Mouse (Mus musculus) kidney, postnatal 0 days (tissue): Measurements from ENCODE around the gene Kdm5b. TPM values are rescaled to one million over a fixed set of nuclear protein-coding genes. Genes with fewer than 3 reads are reported as not detected.

ENCODE experiments used
- ATAC-seq: fragments of 200-750 bp; cut with Nextera tagmentation; replicated peaks from 2 replicates; pipeline ENCODE4 v1.8.0; 2017; ENCODE audit warnings: low read depth, moderate number of reproducible peaks, moderate TSS enrichment, moderate library complexity; ENCODE audit not compliant: low FRiP score
- DNase-seq: peaks from one replicate; pipeline ENCODE4 v3.0.0-alpha.2; 2016; ENCODE audit warnings: low spot score
- H3K27ac ChIP-seq: fragments of 300-500 bp; sonication (generic); 2 replicates; pipeline ENCODE4 v1.5.1; 2014; ENCODE audit warnings: mild to moderate bottlenecking
- H3K27me3 ChIP-seq: fragments of 300-500 bp; sonication (generic); 2 replicates; pipeline ENCODE4 v1.6.1; 2014; ENCODE audit warnings: low read length, mixed read lengths; ENCODE audit not compliant: insufficient read depth
- H3K36me3 ChIP-seq: fragments of 300-500 bp; sonication (generic); 2 replicates; pipeline ENCODE4 v1.6.1; 2014; ENCODE audit warnings: low read length, mixed read lengths; ENCODE audit not compliant: insufficient read depth
- H3K4me1 ChIP-seq: fragments of 300-500 bp; sonication (generic); replicated peaks from 2 replicates; pipeline ENCODE4 v1.6.1; 2014; ENCODE audit warnings: antibody characterized with exemption, low read length, mixed read lengths; ENCODE audit not compliant: insufficient read depth
- H3K4me2 ChIP-seq: fragments of 300-500 bp; sonication (generic); 2 replicates; pipeline ENCODE4 v1.6.1; 2014; ENCODE audit warnings: mild to moderate bottlenecking, low read length, moderate library complexity, mixed read lengths
- H3K4me3 ChIP-seq: fragments of 300-500 bp; sonication (generic); replicated peaks from 2 replicates; pipeline ENCODE4 v1.5.1; 2014; ENCODE audit warnings: low read depth, low read length
- H3K9ac ChIP-seq: fragments of 300-500 bp; sonication (generic); 2 replicates; pipeline ENCODE4 v1.6.1; 2014; ENCODE audit warnings: low read depth, low read length
- H3K9me3 ChIP-seq: fragments of 300-500 bp; sonication (generic); replicated peaks from 2 replicates; pipeline ENCODE4 v1.6.1; 2016; ENCODE audit warnings: low read length, inconsistent platforms, mixed read lengths
- CTCF ChIP-seq: IDR thresholded peaks from 2 replicates; pipeline ENCODE4 v1.5.1; 2016; ENCODE audit warnings: antibody characterized with exemption, low read depth, mild to moderate bottlenecking, moderate library complexity
- WGBS: fragments of 180-500 bp; shearing (Covaris S2); extraction: QIAGEN DNeasy Blood & Tissue Kit; methylation state at CpG from one replicate; pipeline ENCODE4 v1.1.7; 2014; 5-methylcytosine and 5-hydroxymethylcytosine counted together
- polyA plus RNA-seq: library from polyadenylated mRNA; unstranded; fragments of >200 nt; fragmentation: Nextera tagmentation; extraction: Ambion mirVana; gene quantifications from 2 replicates; pipeline ENCODE4 v1.2.1, GENCODE M21; 2015

Kdm5b gene
- polyA plus RNA-seq, 1 experiment from 2014 or later: 40.2 TPM

GRCm38 (mm10) chr1:134597339-134598054, 37.5 kb downstream of the Kdm5b start:
- TF ChIP-seq CTCF: no peak
- 84% methylated on average over 9 of the region's 9 CpGs for WGBS
- ATAC-seq (no peak), DNase-seq (no peak)
- H3K4me1 ChIP-seq: no peaks in the 10 kb centered on the region
- H3K9ac ChIP-seq: no peak overlapping the region
- H3K27ac ChIP-seq: no peak overlapping the region
- no peaks in the 10 kb centered on the region for H3K27me3 ChIP-seq
- no peaks in the 10 kb centered on the region for H3K9me3 ChIP-seq
- no peak overlapping the region for H3K4me2 ChIP-seq
- peaks cover 53% of the 10 kb centered on the region for H3K36me3 ChIP-seq
- H3K4me3 ChIP-seq: no peak overlapping the region

DNA sequence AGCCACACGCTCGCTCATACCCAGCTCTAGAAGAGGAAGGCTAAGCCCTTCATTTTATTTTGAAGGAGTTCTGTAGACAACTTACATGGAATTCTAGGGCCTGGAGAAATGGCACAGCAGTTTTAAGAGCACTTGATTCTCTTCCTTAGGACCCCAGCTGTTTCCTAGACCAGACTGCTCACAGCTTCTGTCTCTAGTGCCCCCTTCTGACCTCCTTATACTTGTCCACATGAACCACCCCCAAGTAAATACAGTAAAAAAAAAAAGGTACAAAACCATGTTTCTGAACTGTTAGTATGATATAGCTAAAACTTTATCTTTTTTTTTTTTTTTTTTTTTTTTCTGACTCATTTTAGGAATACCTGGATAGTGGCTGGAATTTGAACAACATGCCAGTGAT, 44.1 kb downstream of the Kdm5b start:
- peaks cover 58% of the 10 kb centered on the region for H3K36me3 ChIP-seq

DNA sequence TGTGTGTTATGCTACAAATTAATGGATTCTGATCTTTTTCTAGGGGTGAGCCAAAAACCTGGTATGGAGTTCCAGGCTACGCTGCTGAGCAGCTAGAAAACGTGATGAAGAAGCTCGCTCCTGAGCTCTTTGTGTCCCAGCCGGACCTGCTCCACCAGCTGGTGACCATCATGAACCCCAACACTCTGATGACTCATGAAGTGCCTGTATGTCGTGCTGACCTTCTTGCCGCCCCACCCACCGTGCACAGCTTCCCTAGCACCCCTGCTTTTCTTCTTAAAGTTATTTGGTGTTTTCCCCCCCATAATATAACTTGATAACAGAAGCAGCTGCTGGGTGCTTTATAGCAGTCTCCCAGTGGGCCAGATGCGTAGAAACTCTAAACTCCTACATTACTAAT, 45.7 kb downstream of the Kdm5b start:
- 75% methylated on average over 8 of the region's 8 CpGs for WGBS
- DNase-seq (no peak), ATAC-seq (no peak)
- H3K27me3 ChIP-seq: no peaks in the 10 kb centered on the region
- no peak overlapping the region for H3K4me3 ChIP-seq
- H3K9me3 ChIP-seq: no peaks in the 10 kb centered on the region
- H3K27ac ChIP-seq: no peak overlapping the region
- H3K4me2 ChIP-seq: no peak overlapping the region
- peaks cover 55% of the 10 kb centered on the region for H3K36me3 ChIP-seq
- no peak overlapping the region for H3K9ac ChIP-seq
- no peaks in the 10 kb centered on the region for H3K4me1 ChIP-seq
- no peak for TF ChIP-seq CTCF

More for the DNA sequence above, 44.1 kb downstream of the Kdm5b start:
- Histone ChIP-seq H3K4me3 (no peak overlapping the region), H3K27me3 (no peaks in the 10 kb centered on the region), H3K4me2 (no peak overlapping the region), H3K9ac (no peak overlapping the region), H3K9me3 (no peaks in the 10 kb centered on the region), H3K4me1 (no peaks in the 10 kb centered on the region), H3K27ac (no peak overlapping the region)
- no peak for ATAC-seq
- peak; percentile 29; the same call in 1 of the 2 replicates for TF ChIP-seq CTCF
- DNase-seq: peak; percentile 24
- 96% methylated on average over 2 of the region's 2 CpGs for WGBS

DNA sequence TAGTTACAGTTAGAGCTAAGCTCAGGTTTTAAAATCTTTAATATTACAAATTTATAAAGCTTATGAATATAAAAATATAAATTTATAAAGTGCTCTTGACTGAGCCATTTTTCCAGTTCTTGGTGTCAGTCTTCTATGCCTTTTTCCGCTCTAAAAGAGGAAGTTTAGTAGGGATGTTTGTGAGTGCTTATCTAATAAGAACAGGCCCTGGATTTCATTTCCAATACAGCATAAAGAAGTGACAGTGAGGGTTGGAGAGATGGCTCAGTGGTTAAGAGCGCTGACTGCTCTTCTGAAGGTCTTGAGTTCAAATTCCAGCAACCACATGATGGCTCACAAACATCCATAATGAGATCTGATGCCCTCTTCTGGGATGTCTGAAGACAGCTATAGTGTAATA, 46.4 kb downstream of the Kdm5b start:
- H3K27ac ChIP-seq: no peak overlapping the region
- no peak for TF ChIP-seq CTCF
- no peak for DNase-seq
- peaks cover 49% of the 10 kb centered on the region; the same call in 1 of the 2 replicates for H3K36me3 ChIP-seq
- no peaks in the 10 kb centered on the region for H3K4me1 ChIP-seq
- ATAC-seq: no peak
- 98% methylated on average over 2 of the region's 2 CpGs for WGBS
- no peaks in the 10 kb centered on the region for H3K9me3 ChIP-seq
- H3K9ac ChIP-seq: no peak overlapping the region
- H3K4me2 ChIP-seq: no peak overlapping the region
- no peaks in the 10 kb centered on the region for H3K27me3 ChIP-seq
- H3K4me3 ChIP-seq: no peak overlapping the region

DNA sequence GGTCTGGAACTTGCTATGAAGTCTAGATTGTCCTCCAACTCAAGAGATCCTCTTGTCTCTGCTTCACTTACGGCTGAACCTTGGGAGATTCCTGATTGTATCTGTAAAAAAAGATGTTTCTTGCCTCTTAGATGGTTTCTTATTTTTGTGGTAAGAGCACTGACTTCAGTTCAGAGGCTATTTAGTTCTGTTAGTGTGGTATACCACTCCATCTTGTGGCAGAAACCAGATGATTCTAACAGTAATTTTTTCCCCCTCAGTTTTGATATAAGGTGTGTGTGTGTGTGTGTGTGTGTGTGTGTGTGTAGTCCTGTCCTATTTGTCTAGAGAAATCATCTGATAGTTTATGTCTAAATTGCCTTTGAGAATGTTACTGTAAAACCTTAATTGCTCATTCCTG, 47.3 kb downstream of the Kdm5b start:
- Histone ChIP-seq H3K27me3 (no peaks in the 10 kb centered on the region), H3K9me3 (no peaks in the 10 kb centered on the region), H3K36me3 (peaks cover 42% of the 10 kb centered on the region; the same call in 1 of the 2 replicates), H3K4me1 (no peaks in the 10 kb centered on the region), H3K27ac (no peak overlapping the region), H3K9ac (no peak overlapping the region), H3K4me3 (no peak overlapping the region), H3K4me2 (no peak overlapping the region)
- DNase-seq (peak; percentile 14), ATAC-seq (no peak)
- TF ChIP-seq CTCF: peak; percentile 45
- WGBS: 94% methylated on average over 1 of the region's 1 CpGs

DNA sequence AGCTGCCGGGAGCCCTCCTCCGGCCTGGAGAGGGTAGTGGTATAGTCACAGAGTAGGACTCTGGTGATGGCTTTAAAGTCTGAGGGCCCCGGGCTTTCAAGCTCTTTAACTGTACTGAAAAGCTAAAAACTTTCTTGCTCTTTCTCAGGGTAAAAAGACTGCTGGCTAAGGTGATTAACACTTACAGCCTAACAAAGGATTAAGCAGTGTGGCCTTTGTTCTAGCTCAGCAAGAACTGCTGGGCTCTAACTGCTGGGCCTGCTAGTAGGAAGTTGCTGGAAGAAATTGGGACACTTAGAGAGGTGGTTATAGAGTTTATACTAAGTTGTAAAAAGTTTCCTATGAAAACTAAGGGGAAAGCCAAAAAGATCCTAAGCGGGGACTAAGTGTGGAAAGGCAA, 49.2 kb downstream of the Kdm5b start:
- Histone ChIP-seq H3K27me3 (no peaks in the 10 kb centered on the region), H3K4me2 (no peak overlapping the region), H3K4me1 (no peaks in the 10 kb centered on the region), H3K27ac (no peak overlapping the region), H3K9ac (no peak overlapping the region), H3K36me3 (peaks cover 38% of the 10 kb centered on the region), H3K9me3 (no peaks in the 10 kb centered on the region), H3K4me3 (no peak overlapping the region)
- no peak for DNase-seq
- 38% methylated on average over 4 of the region's 4 CpGs for WGBS
- TF ChIP-seq CTCF: no peak
- ATAC-seq: no peak

GRCm38 (mm10) chr1:134614554-134614953, 54.6 kb downstream of the Kdm5b start:
- H3K27ac ChIP-seq: no peak overlapping the region
- H3K27me3 ChIP-seq: no peaks in the 10 kb centered on the region
- TF ChIP-seq CTCF: no peak
- WGBS: 100% methylated on average over 5 of the region's 5 CpGs
- no peak overlapping the region for H3K4me3 ChIP-seq
- H3K36me3 ChIP-seq: peaks cover 43% of the 10 kb centered on the region
- no peaks in the 10 kb centered on the region for H3K9me3 ChIP-seq
- H3K9ac ChIP-seq: no peak overlapping the region
- ATAC-seq (no peak), DNase-seq (no peak)
- H3K4me1 ChIP-seq: no peaks in the 10 kb centered on the region
- no peak overlapping the region for H3K4me2 ChIP-seq
